In the genomic region with DNA sequence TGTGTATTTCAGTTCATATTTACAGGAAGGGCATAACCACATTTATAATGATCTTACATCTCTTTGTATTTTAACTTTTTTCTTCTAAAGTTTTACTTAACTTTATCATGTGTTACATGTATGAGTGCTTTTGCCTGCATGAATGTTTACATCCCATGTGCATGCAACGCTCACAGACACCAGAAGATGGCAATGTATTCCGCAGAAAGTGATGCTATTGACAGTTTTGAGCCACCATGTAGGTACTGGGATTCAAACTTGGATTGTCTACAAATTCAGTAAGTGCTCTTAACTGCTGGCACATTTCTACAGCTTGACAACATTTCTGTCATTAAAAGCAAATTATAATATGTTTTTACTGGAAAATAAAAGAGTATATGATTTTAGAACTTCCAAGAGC, we compare ENCODE assay signal across 9 mouse cellular contexts. TPM values are rescaled to one million over a fixed set of nuclear protein-coding genes. Genes with fewer than 3 reads are reported as not detected.
DNase-seq lines count a peak whose midpoint lies in the region; ATAC-seq lines count a peak whose summit lies in the region.
"Had no signal": no experiment of that assay in that cellular context is flagged by ENCODE, and none has a peak within 500 bp of the region (broad histone marks: within the 10 kb centered on the region; RNA-seq: fewer than 3 reads in every experiment).

No protein-coding gene starts in this region.

- no peak overlapping the region for H3K4me3 ChIP-seq in hindbrain, embryonic 12.5 days
- H3K4me3 ChIP-seq: megakaryocyte, embryonic 14.5 days had no signal

- WGBS in hindbrain, embryonic 12.5 days: 29% methylated on average over 2 of the region's 2 CpGs

- no peak overlapping the region for H3K4me2 ChIP-seq in hindbrain, embryonic 12.5 days (replicated peaks)

- H3K27ac ChIP-seq in hindbrain, embryonic 12.5 days: no peak overlapping the region

- no peak overlapping the region for H3K9ac ChIP-seq in hindbrain, embryonic 12.5 days

- H3K9me3 ChIP-seq in hindbrain, embryonic 12.5 days (replicated peaks): no peaks in the 10 kb centered on the region
- H3K9me3 ChIP-seq: megakaryocyte, embryonic 14.5 days had no signal

- no peaks in the 10 kb centered on the region for H3K27me3 ChIP-seq in hindbrain, embryonic 12.5 days
- H3K27me3 ChIP-seq: megakaryocyte, embryonic 14.5 days had no signal

- peak; percentile 4 to 9 for DNase-seq in left cerebral cortex, adult 18-20 months (ENCODE audit: low spot score in 2 of 2)
- no peak for DNase-seq in left cerebral cortex, adult 11 months (ENCODE audit: low spot score)
- DNase-seq in Muller cell, postnatal 12 days (ENCODE audit: inconsistent ontology term): peak; percentile 22
- peak; percentile 5 to 9 for DNase-seq in lung, adult 18-20 months
- DNase-seq in retina, embryonic 14.5 days (ENCODE audit: low spot score): peak; percentile 68
- no peak for DNase-seq in spleen, postnatal 36 days (ENCODE audit: low spot score in 2 of 2)

- H3K4me1 ChIP-seq in hindbrain, embryonic 12.5 days: no peaks in the 10 kb centered on the region
- H3K4me1 ChIP-seq: megakaryocyte, embryonic 14.5 days had no signal

- no peaks in the 10 kb centered on the region for H3K36me3 ChIP-seq in hindbrain, embryonic 12.5 days

- peak; percentile 77 for ATAC-seq in common myeloid progenitor, adult 5-6 weeks (replicated peaks; ENCODE audit: low read depth, poor library complexity, severe bottlenecking)
- ATAC-seq in hindbrain, embryonic 12.5 days (ENCODE audit: low FRiP score): 0 out of 2 replicates have a peak, but pooled peaks have one; percentile 48

RNA-seq across cellular contexts. Expression of a gene that starts 9.9 kb away (rescaled TPM):
- not detected for total RNA-seq in left cerebral cortex, adult 18-20 months (2021)
- total RNA-seq in common myeloid progenitor, adult 5-6 weeks (2017): not detected in 2 replicates
- not detected in 2 replicates for polyA plus RNA-seq in hindbrain, embryonic 12.5 days (2016; fragmentation: Nextera tagmentation; extraction: Ambion mirVana)

RNA-seq across cellular contexts. Expression of a gene that starts 54.2 kb away (rescaled TPM):
- not detected for total RNA-seq in left cerebral cortex, adult 18-20 months (2021)
- not detected in 2 replicates for total RNA-seq in common myeloid progenitor, adult 5-6 weeks (2017)
- polyA plus RNA-seq in hindbrain, embryonic 12.5 days (2016; fragmentation: Nextera tagmentation; extraction: Ambion mirVana): not detected in 2 replicates

Comparison
In these comparisons a context has a peak if more than half of its experiments do, and no peak if none do; other contexts are left out.
1. DNase-seq: peak in left cerebral cortex, adult 18-20 months (2 of 2), Muller cell, postnatal 12 days (single experiment), lung, adult 18-20 months (2 of 2) and retina, embryonic 14.5 days (single experiment); none in left cerebral cortex, adult 11 months (single experiment) and spleen, postnatal 36 days (0 of 2).